In genomic region chr19:45030111-45030510, GRCm38 (mm10) we compare ENCODE assay signal across 9 mouse cellular contexts. TPM values are rescaled to one million over a fixed set of nuclear protein-coding genes. Genes with fewer than 3 reads are reported as not detected.
DNase-seq lines count a peak whose midpoint lies in the region; TF ChIP-seq lines count a peak whose summit lies in the region.
"Had no signal": no experiment of that assay in that cellular context is flagged by ENCODE, and none has a peak within 500 bp of the region (broad histone marks: within the 10 kb centered on the region; RNA-seq: fewer than 3 reads in every experiment).

No protein-coding gene starts in this region.

- H3K4me1 ChIP-seq in ES-Bruce4 (ENCODE audit: control insufficient read depth, insufficient read depth, low read length): peaks cover 15% of the 10 kb centered on the region
- H3K4me1 ChIP-seq in cerebellum, adult 2 months (ENCODE audit: control insufficient read depth, insufficient read depth, low read length): peaks cover 15% of the 10 kb centered on the region; the same call in 1 of the 2 replicates

- no peaks in the 10 kb centered on the region for H3K36me3 ChIP-seq in ES-Bruce4 (ENCODE audit: control insufficient read depth, insufficient read depth, low read length, poor library complexity, severe bottlenecking)

- peak; percentile 76 for DNase-seq in layer of hippocampus, adult 11-12 months (ENCODE audit: low spot score)
- DNase-seq in layer of hippocampus, adult 9-11 months: no peak
- peak; percentile 71 to 77 for DNase-seq in cerebellum, adult 2 months
- peak; percentile 82 for DNase-seq in gastrocnemius, postnatal 10 days
- peak; percentile 77 to 79 for DNase-seq in kidney, postnatal 25 days
- DNase-seq in mesoderm, embryonic 11.5 days (ENCODE audit: low read depth, low spot score): peak; percentile 71
- peak; percentile 59 for DNase-seq in thymus, postnatal 25 days

- H3K9ac ChIP-seq in ES-Bruce4 (ENCODE audit: low read depth, poor library complexity, severe bottlenecking): no peak overlapping the region
- H3K9ac ChIP-seq: embryonic facial prominence, embryonic 13.5 days had no signal

- H3K4me3 ChIP-seq in ES-Bruce4 (ENCODE audit: low read depth, low read length): no peak overlapping the region
- H3K4me3 ChIP-seq in cerebellum, adult 2 months (replicated peaks; ENCODE audit: insufficient read depth, low read depth, low read length): no peak overlapping the region

- H3K27ac ChIP-seq in ES-Bruce4 (ENCODE audit: insufficient read depth, low read length): no peak overlapping the region
- no peak overlapping the region for H3K27ac ChIP-seq in cerebellum, adult 2 months (ENCODE audit: insufficient read depth, low read length)
- H3K27ac ChIP-seq: embryonic facial prominence, embryonic 13.5 days had no signal

- no peaks in the 10 kb centered on the region for H3K27me3 ChIP-seq in ES-Bruce4 (ENCODE audit: control insufficient read depth, insufficient read depth, low read length, poor library complexity, severe bottlenecking)
- no peaks in the 10 kb centered on the region for H3K27me3 ChIP-seq in cerebellum, adult 2 months (ENCODE audit: control insufficient read depth, insufficient read depth, low read length)
- H3K27me3 ChIP-seq: embryonic facial prominence, embryonic 13.5 days had no signal

- peak; percentile 93 for TF ChIP-seq CTCF in ES-Bruce4 (IDR thresholded peaks at IDR 0.05; ENCODE audit: low read depth, low read length)
- peak; percentile 77 for TF ChIP-seq CTCF in cerebellum, adult 2 months (IDR thresholded peaks at IDR 0.05; ENCODE audit: borderline replicate concordance, insufficient read depth, low read depth, low read length)

- TF ChIP-seq EP300 in ES-Bruce4 (IDR thresholded peaks at IDR 0.05; ENCODE audit: insufficient read depth, low read depth, low read length): no peak

- TF ChIP-seq POLR2A in ES-Bruce4 (IDR thresholded peaks at IDR 0.05; ENCODE audit: insufficient read depth, low read length): no peak
- no peak for TF ChIP-seq POLR2A in cerebellum, adult 2 months (IDR thresholded peaks at IDR 0.05; ENCODE audit: borderline replicate concordance, insufficient read depth, low read length)

- 41% methylated on average over 8 of the region's 8 CpGs for WGBS in cerebellum, adult 2 months

- no peaks in the 10 kb centered on the region for H3K9me3 ChIP-seq in ES-Bruce4 (replicated peaks; ENCODE audit: control insufficient read depth, insufficient read depth, low read length, poor library complexity, severe bottlenecking)
- H3K9me3 ChIP-seq: embryonic facial prominence, embryonic 13.5 days had no signal

RNA-seq across cellular contexts. Expression of gene Pdzd7, which starts 15.4 kb away (rescaled TPM):
- polyA plus RNA-seq in ES-Bruce4 (2011; ENCODE audit: insufficient read depth, insufficient read length, low read depth, missing spikeins): 0.97 and 1.3 TPM in 2 replicates
- 7.6 and 9.1 TPM in 2 replicates for polyA plus RNA-seq in cerebellum, adult 2 months (2012; rRNA removed)
- 10 to 100 TPM; 12.4 to 19.5 TPM for total RNA-seq in gastrocnemius, postnatal 10 days (2021)

RNA-seq across cellular contexts. Expression of gene Lzts2, which starts 15.9 kb away (rescaled TPM):
- polyA plus RNA-seq in ES-Bruce4 (2011; ENCODE audit: insufficient read depth, insufficient read length, low read depth, missing spikeins): 39.9 and 48.2 TPM in 2 replicates
- polyA plus RNA-seq in cerebellum, adult 2 months (2012; rRNA removed): 54.1 and 56.3 TPM in 2 replicates
- total RNA-seq in gastrocnemius, postnatal 10 days (2021): 10 to 100 TPM; 35.4 to 43.4 TPM

RNA-seq across cellular contexts. Expression of gene Sfxn3, which starts 17.2 kb away (rescaled TPM):
- polyA plus RNA-seq in ES-Bruce4 (2011; ENCODE audit: insufficient read depth, insufficient read length, low read depth, missing spikeins): 13.4 and 15.6 TPM in 2 replicates
- 90.5 and 91.6 TPM in 2 replicates for polyA plus RNA-seq in cerebellum, adult 2 months (2012; rRNA removed)
- total RNA-seq in gastrocnemius, postnatal 10 days (2021): 10 to 100 TPM; 24.1 to 24.2 TPM

RNA-seq across cellular contexts. Expression of gene Mrpl43, which starts 23.9 kb away (rescaled TPM):
- polyA plus RNA-seq in ES-Bruce4 (2011; ENCODE audit: insufficient read depth, insufficient read length, low read depth, missing spikeins): 32.5 and 34.0 TPM in 2 replicates
- 86.7 and 88.3 TPM in 2 replicates for polyA plus RNA-seq in cerebellum, adult 2 months (2012; rRNA removed)
- 10 to 100 TPM; 32.4 to 33.7 TPM for total RNA-seq in gastrocnemius, postnatal 10 days (2021)

RNA-seq across cellular contexts. Expression of gene Twnk, which starts 24.6 kb away (rescaled TPM):
- polyA plus RNA-seq in ES-Bruce4 (2011; ENCODE audit: insufficient read depth, insufficient read length, low read depth, missing spikeins): 23.2 and 24.5 TPM in 2 replicates
- 11.2 and 11.7 TPM in 2 replicates for polyA plus RNA-seq in cerebellum, adult 2 months (2012; rRNA removed)
- total RNA-seq in gastrocnemius, postnatal 10 days (2021): 10 to 100 TPM; 13.8 to 14.7 TPM
